Mouse (Mus musculus) frontal cortex, postnatal 25 days (tissue): ENCODE data around the gene Adprhl1.

Source experiments
- DNase-seq, 2 experiments: peaks; one replicate each; pipeline ENCODE4 v3.0.0; 2022; ENCODE audit warnings: low spot score in 2 of 2

The Adprhl1 gene

DNA sequence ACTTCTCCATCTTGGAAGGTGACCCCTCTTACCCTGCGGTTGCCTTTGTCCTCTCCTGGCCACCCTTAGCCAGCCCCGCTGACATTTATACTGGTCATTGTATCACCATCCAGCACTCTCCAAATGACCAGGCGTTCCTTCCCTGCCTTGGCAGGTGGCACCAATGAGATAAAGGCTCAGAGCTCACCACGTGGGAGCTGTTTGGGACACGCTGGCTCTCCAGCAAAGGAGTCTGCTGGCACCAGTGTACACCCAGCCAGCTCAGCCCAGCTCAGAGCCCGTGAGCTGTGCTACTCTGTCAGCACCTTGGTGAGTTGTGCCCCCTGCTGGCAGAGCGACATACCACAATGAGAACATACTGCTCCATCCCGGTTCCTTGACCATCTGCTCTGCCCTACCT lies at the start of gene Adprhl1:
TSS of gene Adprhl1 (minus strand) at position 144 of the 400 bp plus-strand sequence.
- peak; percentile 58 to 63 for DNase-seq

DNA sequence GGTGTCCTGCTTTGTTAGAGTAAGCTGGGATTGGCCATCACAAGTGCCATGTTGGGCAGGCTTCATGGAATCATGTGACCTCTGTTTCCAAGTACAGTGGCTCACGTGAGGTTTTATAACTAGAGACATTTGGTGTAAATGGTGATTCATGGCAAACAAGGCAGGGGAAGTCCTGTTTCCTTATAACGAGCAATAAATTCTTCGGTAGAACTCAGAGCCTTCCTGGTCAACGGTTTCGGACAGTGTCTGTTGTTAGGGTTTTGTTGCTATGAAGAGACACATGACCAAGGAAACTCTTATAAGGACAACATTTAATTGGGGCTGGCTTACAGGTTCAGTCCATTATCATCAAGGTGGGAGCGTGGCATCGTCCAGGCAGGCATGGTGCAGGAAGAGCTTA lies 47.1 kb upstream of the Adprhl1 start:
- DNase-seq = no peak

DNA sequence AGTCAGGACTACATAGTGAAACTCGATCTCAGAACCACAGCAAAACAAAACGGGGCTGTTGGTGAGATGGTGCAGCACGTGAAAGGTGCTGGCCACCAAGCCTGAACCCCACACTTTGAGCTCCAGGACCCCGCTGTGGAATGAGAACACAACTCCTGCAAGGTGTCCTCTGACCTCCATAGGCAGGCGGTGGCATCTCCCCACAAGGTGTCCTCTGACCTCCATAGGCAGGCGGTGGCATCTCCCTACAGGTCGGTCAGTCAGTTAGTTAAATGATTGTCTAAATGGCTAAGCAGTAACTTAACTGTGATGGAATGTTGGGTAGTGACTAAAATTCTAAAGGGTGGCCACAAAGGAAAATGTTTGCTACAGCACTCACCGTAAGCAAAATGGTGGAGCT lies 45.6 kb upstream of the Adprhl1 start:
- DNase-seq = no peak

DNA sequence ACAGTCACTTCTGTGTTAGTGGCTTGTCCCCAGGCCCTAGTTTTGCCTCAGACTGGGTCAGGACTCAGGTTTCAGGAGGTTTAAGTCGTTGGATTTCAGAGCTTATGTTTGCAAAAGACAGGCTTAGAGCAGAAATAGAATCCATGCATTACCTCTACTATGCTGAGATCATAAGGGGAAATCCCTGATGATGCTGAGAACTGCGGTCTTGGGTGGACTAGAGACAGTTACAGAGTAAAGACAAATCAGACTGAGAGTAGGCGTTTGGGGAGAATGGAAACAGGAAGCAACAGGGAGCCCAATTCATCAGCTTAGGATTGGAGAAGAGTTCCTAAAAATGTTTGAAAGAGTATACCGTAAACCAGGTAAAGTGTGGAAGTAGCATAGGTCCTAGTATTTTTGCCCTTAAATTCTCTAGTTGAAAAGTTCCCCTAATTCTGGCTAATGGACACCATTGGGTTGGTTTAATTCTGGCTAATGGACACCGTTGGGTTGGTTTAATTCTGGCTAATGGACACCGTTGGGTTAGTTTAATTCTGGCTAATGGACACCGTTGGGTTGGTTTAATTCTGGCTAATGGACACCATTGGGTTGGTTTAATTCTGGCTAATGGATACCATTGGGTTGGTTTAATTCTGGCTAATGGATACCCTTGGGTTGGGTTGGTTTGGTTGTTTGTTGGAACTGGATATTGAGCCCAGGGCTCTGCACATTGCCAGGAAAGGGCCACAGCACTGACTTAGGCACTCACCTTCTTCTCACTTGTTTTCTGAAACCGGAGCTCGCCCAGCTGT lies 39.9 kb upstream of the Adprhl1 start:
- no peak for DNase-seq

DNA sequence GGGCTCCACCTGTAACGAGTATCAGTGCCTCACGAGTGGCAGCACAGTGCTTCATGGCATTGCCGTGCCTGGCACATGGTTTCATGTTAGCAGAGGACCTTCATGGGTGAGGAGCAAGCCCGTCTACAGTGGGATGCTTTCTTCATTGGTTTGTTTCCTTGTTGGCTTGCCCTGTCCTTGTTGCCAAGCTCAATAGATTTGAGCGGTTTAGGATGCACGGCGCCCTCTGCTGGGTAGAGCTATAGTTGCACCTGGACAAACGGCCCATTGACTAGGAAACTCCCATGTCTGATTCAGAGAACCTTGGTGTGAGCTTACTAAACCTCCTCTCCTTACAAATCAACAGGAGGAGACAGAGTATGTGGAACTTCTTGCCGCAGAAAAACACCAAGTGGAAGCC lies 38.4 kb upstream of the Adprhl1 start:
- DNase-seq = peak; percentile 67 to 75

DNA sequence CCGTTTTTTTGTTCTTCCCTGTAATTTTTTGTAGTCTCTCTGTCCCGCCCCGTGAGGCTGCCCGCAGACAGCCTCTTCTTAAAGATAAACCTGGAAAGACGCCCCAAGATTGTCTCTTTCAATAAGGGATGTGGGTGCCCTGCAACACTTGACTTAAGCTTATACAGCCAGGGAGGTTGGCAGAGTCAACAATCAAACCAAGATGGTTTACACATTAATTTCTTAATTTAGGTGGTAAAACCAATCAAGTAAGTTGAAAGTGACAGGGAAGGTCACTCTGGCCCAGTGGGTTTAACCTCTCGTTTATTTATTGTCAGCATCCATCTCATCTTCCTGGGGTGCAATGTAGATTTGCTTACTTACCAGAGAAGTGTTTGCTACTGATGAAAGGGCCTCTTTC lies 34.7 kb upstream of the Adprhl1 start:
- no peak for DNase-seq

DNA sequence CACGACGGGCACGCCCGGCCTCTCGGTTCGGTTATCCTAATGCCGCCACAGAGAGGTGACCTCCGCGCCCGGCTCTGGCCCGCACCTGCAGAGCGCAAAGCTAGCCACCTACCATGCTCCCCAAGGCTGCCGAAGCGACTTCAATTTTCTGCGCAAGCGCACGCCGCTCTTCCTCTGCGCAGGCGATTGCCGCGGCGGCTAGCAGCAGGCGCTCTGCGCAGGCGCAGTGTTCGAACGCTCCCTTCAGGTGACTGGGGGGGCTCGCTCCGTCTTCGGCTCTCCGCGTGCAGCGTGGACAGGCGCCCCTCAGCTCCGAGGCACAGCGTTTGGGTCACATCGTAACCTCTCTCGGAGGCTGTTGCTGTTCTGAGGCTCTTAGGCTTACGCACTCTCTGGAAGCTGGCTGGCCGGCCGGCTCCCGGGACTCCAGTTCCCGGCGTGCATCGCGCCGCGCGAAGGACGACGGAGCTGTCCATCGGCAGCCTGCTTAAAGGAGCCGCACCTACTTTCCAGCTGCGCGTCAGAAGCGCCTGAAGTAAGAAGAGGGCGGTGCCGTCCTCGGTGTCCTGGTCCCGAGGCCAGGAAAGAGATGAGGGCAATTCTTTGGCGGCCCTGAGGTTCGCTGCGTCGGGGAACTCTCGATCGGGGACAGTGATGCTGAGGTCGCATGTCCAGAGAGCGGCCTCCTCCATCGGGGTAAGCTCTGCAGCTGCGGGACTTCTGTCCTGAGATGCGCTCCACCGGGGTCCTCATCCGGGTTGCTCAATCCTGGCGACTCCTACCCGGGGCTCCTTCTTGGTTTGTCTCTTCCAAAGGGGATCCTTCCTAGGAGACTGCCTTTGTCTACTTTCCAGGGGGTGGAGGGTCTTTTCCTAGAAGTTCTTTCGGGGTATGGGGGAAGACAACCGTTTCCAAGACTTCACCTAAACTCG lies 34.0 kb upstream of the Adprhl1 start, which contains the start of the genes Dcun1d2 and Tmco3:
TSS of gene Dcun1d2 (minus strand) at position 440 of the 932 bp plus-strand sequence.
TSS of gene Tmco3 (plus strand) at position 499 of the 932 bp plus-strand sequence.
- peak; percentile 92 to 93 for DNase-seq

DNA sequence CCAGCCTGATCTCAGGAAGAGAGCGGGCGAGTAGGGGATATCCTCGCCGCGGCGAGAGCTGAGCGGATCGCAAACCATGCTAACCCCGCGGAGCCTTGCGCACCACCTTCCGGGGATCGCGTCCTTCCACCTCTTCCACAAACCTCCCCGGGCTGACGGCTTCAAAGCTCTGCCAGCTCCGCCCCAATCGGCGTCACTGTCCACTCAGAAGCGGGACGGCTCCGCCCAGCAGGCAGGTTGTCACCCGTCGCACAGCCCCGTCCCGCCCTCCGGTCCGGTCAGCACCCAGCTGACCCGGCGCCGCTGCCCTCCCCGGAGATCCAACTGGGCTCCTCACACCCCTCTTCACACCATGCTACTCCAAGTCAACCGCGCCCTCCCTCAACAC lies 33.3 kb upstream of the Adprhl1 start:
- DNase-seq = peak; percentile 53 to 62

DNA sequence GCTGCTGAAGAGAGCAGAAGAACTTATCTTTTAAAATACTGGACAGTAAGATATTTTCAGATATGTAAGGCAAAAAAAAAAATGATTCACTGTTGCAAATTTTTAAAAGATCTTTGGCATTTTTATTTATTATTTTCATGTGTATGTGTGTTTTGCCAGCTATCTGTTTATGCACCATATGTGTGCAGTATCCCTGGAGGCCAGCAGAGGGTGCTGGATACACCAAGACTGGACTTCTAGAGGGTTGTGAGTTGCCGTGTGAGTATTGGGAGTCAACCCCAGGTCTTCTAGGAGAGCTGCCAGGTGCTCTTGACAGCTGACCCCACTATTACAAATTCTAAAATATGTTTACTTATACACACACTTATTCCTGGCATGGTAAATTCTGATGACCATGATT lies 29.2 kb upstream of the Adprhl1 start:
- DNase-seq = no peak

DNA sequence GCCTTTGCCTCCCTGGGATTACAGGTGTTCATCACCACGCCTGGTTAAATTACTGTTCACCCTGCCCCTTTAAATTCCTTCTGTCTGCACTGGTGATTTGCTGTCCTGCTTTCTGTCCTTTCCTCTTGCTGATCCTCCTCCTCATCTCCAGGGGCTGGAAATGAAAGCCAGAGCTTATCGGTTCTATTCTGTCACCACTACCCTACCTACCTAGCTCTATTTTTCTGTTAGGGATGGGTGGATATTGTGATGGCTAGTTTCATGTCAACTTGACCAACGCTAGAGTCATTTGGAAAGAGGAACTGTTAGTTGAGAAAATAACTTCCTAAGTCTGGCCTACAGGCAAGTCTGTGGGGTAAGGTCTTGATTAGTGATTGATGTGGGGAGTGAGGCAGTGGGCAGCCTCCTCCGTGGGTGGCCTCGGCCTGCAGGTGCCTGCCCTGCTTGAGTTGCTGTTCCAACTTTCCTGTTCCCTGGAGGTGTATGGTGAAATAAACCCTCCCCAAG lies 23.0 kb upstream of the Adprhl1 start:
- no peak for DNase-seq

DNA sequence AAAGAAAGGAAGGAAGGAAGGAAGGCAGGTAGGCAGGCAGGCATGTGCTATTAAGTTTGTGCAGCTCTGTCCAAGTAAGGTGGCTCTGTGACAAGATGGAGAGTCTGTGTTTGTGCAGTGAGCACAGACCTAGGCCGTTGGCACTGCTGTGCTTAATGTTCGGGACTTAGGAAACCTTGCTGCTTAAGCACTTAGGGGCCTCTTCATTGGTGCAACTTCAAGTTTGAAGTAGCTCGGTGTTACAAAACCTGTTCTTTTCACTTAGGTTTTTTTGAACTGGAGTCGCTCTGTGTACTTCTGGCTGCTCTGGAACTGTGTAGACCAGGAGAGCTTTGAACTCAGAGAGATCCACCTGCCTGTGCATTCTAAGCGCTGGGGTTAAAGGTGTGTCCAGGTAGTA lies 18.9 kb upstream of the Adprhl1 start:
- DNase-seq = no peak

DNA sequence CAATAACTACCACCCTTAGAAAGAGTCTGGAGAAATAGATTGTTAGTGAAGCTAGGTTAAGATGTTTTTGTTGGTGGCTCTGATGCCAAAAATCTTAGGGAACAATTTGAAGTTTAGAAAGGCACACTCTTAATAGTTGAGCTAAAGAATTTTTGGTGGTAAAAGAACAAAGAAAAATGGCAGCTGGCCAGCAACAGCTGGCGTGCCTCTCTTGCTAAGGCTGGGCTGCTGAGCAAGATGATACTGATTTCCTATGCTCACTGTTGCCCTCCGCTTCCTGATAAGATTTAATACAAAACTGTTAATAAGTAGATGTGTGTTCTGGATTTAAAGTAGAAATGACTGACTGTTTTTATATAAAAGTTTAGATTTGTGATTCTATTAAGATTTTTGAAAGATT lies 13.6 kb upstream of the Adprhl1 start:
- no peak for DNase-seq

DNA sequence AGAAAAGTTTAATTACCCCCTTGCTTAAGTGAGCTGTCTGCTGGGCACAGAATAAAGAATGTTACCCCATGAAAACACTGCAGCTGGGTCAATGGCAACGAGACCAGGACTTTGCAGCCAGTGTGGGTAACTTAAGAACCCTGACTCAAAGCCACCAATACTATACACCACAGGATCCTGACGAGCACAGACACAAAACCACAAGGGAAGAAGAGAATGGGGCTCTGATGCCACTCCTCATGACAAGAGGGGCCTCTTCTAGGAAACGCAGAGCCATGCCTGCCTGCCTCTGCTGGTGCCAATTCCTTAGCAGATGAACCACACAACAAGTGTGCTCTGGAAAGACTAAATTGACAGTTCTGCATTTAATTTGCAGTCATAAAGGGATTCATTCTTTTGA lies 9.4 kb upstream of the Adprhl1 start:
- DNase-seq = no peak

DNA sequence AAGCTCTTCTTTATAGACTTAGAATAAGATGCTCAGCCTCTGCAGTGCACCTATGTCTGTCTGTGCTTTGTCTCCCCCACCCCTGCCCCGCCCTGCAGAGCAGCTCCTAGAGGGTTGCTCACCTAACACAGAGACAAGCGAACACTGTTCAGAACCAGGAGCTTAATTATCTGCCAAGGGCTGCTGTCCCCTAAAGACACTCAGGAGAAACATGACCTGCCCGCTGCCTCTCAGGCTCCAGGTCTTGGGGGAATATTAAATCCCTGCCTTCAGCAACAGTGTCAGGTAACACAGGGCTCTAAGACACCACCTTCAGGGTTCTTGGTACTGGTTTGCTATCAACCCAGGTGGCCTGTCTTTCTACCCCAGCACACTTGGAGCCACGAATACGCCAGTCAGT lies 549 bp downstream of the Adprhl1 start:
- DNase-seq = no peak

DNA sequence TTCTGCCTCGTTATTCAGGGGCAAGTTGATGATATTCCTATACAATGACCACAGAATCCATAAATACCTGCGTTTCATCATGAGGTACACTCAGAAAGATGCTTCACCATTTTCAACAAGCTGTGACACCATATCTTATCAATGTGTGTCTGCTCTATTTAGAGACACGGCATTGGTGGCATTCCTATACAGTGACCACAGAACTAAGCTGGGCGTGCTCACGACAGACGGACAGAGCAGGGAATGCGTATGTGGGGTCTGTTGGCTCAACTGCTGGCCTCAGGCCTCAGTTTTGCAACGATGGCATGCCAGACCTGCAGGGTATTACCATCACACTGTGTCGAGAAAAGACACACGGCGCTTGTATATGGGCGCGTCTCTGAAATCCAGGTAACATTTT lies 1.1 kb downstream of the Adprhl1 start:
- DNase-seq = no peak

DNA sequence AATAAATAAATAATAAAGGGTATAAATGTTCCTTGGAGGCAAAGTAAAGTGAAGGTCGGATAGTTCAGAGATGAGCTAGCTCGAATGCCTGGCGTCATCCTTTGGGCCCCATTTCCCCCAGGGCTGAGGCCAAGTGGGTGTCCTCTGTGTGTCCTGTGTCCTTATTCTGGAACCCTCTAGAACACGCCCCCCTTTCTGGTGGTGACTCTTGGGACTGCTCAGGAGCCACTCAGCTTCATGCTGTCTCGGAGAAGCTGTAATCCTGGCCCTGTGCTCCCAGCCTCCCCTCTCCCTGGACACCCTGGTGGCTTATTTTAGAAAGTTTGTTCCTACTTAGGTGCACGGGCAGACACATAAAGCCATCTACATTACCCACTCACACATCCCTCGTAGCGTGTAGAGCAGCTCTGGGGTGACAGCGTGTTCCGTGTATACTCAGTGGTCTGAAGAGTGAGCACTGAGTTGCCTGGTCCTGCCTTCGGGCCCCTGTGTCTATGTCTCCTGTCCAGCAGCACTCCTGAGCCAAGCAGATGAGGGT lies 9.6 kb downstream of the Adprhl1 start:
- DNase-seq = no peak

DNA sequence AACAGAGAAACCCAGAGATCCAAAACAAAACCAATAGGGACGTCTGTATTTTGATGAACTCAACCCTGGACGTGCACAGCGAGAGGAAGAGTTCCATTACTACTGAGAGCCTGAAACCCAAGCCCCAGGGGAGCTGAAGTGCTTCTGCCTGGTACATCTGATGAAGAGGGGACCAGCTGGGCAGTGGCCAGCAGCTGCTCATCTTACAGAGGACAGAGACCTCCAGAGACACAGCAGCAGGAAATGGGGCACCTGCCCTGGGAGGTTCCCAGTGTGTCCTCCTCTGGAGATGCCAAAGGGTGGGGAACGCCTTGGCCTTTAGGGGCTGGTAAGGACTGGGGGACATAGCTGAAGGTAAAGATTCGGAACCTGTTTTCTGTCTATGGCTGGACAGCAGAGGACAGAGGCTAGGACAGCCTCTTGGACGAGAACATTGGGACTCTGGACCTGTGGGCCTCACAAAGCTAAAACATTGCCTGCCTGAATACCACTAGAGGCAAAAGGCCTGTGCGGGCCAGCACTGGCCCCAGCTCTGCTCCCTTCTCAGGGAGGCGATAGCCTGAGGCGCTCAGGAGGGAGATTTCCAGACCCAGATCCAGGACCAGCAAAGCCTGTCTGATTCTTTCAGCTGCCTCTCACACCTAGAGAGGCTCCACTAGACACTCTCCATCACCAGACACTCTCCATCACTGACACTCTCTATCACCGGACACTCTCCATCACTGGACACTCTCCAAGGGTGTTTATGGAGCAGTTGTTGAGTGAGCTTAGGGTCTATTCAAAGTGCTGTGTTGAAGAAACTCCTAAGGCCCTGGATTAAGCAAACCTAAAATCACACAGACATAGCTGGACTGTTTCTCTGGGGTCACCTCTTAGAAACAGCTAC lies 10.7 kb downstream of the Adprhl1 start:
- DNase-seq = no peak

DNA sequence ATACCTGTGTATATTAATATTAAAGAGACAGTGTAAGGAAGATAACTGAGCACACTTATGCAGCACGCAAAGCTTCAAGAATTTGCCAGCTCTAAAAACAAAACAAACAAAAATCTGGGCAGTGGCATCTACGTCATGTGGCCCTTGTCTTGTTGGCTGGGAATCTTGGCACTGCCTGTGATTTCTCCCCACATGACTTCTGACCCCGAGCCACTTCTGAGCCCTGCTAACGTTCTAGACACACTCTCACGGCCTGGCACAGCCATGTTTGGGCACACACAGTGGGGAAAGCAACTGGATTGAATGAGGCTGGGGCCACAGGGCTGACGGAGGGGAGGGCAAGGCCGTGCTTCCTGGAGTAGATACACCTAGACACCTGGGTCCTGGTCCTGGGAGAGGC lies 13.3 kb downstream of the Adprhl1 start:
- DNase-seq = no peak

DNA sequence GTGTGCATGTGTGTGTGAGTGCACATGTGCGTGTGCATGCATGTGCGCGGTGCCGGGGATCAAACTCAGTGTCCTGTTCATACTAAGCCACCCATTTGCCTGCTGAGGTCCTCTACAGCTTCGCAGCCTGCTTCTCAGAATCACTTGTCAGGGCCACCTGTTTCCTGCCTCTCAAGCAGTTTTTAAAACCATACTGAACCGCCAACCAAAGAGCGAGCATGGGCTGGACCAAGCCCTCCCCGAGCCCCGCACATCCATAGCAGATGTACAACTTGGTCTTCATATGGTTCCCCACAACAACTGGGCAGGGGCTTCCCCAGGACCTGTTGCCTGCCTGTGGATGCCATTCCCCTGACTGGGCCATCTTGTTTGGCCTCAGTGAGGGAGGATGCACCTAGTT lies 13.9 kb downstream of the Adprhl1 start:
- DNase-seq = no peak

DNA sequence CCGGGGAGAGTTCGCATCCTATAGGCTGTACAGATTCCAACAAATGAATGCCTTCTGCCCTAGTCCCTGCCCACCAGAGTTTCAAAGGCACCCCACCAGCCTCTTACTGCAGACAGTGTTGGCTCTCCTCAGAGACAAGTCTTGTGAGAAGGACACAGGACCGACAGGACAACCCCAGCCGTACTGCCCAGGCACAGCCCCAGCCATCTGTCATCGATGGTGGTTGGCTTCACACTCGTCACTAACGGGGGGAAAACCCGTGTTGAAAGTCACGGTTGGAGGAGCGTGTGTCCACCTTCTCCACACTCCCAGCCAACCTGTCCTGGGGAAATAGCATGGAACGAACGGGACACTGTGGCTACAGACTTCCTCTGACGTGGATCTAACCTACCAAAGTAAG lies 19.2 kb downstream of the Adprhl1 start:
- DNase-seq = no peak

DNA sequence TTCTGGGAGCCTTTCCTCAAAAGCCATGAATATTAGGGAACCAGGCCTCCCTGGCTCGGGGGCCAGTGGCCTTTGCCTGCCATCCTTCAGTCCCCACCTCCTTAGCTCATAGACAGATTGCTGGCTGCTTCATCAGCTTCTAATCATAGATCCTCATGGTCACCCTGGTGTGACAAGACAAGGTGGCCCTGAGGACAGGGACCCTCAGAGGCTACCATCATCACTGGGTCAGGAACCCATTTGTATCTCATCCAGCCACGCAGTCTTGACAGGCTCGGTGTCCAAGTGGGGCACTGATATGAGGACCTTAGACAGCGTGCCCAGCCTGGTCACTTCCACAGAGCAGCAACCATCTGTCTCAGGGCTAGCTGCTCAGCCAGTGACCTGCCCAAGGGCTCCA lies 23.5 kb downstream of the Adprhl1 start:
- no peak for DNase-seq
